Mouse (Mus musculus): ENCODE measurements around the gene Efcab9.

GRCm38 (mm10) chr11:32576760-32577050 is 44.8 kb upstream of the Efcab9 start:
- TF ChIP-seq POLR2A (IDR thresholded peaks at IDR 0.05; ENCODE audit: low read depth, low read length) (no peak), MAX (IDR thresholded peaks at IDR 0.05; ENCODE audit: low read length) (no peak), ZMIZ1 (IDR thresholded peaks at IDR 0.05; ENCODE audit: low read depth, low read length) (no peak), UBTF (IDR thresholded peaks at IDR 0.05; ENCODE audit: low read depth, low read length) (no peak), TBP (conservative IDR thresholded peaks at IDR 0.05; ENCODE audit: low read depth, low read length) (no peak), USF1 (IDR thresholded peaks at IDR 0.05; ENCODE audit: low read depth, low read length) (no peak), CTCF (conservative IDR thresholded peaks at IDR 0.05 in 1 of 2, IDR thresholded peaks at IDR 0.05 in 1 of 2; ENCODE audit: low read depth in 2 of 2, low read length in 2 of 2) (no peak), MAZ (IDR thresholded peaks at IDR 0.05; ENCODE audit: low read depth, low read length) (no peak), EP300 (IDR thresholded peaks at IDR 0.05; ENCODE audit: low read length) (no peak), NRF1 (IDR thresholded peaks at IDR 0.05; ENCODE audit: low read depth, low read length) (no peak), USF2 (conservative IDR thresholded peaks at IDR 0.05; ENCODE audit: low read depth, low read length) (no peak), BHLHE40 (IDR thresholded peaks at IDR 0.05; ENCODE audit: low read depth, low read length) (no peak), ETS1 (conservative IDR thresholded peaks at IDR 0.05; ENCODE audit: low read depth, low read length) (no peak), E2F4 (IDR thresholded peaks at IDR 0.05; ENCODE audit: insufficient replicate concordance, low read depth, low read length) (no peak)
